Mouse (Mus musculus) ES-E14 (cell line): ENCODE measurements at regions not wholly inside any gene's neighbourhood (a gene's known extent, or its start where the extent isn't known, plus 50 kb on each side); places are given as distances from the start of the nearest gene placed in this dataset.

Experiments used
- CHD2 ChIP-seq: IDR thresholded peaks from 2 replicates; pipeline ENCODE4 v1.6.1; 2014; ENCODE audit warnings: mild to moderate bottlenecking, low read depth, low read length, inconsistent platforms
- HCFC1 ChIP-seq: IDR thresholded peaks from 2 replicates; pipeline ENCODE4 v1.6.1; 2012; ENCODE audit warnings: low read length, inconsistent platforms, borderline replicate concordance; ENCODE audit not compliant: insufficient read depth
- MAFK ChIP-seq: IDR thresholded peaks from 2 replicates; pipeline ENCODE4 v1.6.1; 2014; ENCODE audit warnings: mild to moderate bottlenecking, low read depth, low read length, inconsistent platforms; ENCODE audit not compliant: insufficient read depth
- ZC3H11A ChIP-seq: IDR thresholded peaks from 2 replicates; pipeline ENCODE4 v1.6.1; 2012; ENCODE audit warnings: low read depth, mild to moderate bottlenecking, inconsistent platforms, low read length, borderline replicate concordance
- ZNF384 ChIP-seq: IDR thresholded peaks from 2 replicates; pipeline ENCODE4 v1.6.1; 2012; ENCODE audit warnings: low read depth, low read length, inconsistent platforms

DNA sequence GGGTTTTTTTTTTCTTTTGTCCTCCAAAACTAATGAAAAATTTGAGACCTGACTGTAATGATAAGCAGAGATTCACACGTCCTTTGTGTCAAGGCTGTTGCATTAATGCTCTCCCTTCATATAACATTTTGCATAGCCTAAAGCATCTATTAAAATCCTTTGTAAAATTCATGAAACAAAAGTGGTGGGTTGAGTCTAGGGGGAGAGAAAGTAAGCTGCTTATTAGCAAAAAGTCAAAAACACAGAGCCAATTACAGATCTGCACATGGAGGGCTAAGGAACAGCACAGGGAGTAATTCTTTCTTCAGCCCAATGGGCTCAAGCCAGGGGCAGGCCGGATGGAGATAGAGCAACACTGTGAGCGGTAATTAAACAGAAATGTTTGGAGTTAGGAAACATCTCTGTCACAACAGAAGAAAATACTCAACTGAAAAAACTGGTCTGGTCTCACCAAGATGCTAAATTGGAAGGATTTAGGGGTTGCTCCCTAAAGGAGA lies 298.3 kb upstream of the Atp5g3 start:
- TF ChIP-seq MAFK = no peak
- no peak for TF ChIP-seq ZNF384
- TF ChIP-seq ZC3H11A = no peak
- no peak for TF ChIP-seq CHD2
- no peak for TF ChIP-seq HCFC1
